Mouse (Mus musculus) heart, postnatal 25 days (tissue): Measurements from ENCODE around the gene Gtf2f1. TPM values are rescaled to one million over a fixed set of nuclear protein-coding genes. Genes with fewer than 3 reads are reported as not detected.
"Not testable (repeated sequence)": the region's sequence is repeated elsewhere in the genome, so short reads cannot be mapped to it uniquely, and the experiment has no call there.

Experiments
- DNase-seq: peaks from one replicate; pipeline ENCODE4 v3.0.0; 2022; ENCODE audit warnings: low spot score
- intact Hi-C: fragments of 180-260 bp; cut with DNase I; formaldehyde crosslinking; loops from one replicate; pipeline ENCODE4 v1.15.1; 2025
- total RNA-seq, 2 experiments: library from RNA; stranded (reverse); gene quantifications; 2 replicates each; pipeline ENCODE4 v1.2.3; 2021

Gene Gtf2f1
- 10 to 100 TPM; 20.4 to 22.7 TPM for total RNA-seq

GRCm38 (mm10) chr17:57011236-57012141, at the start of gene Gtf2f1, which contains the start of gene Gm17949:
Gene Gtf2f1 (minus strand): TSS chr17:57011288.
Gene Gm17949 (plus strand): TSS chr17:57011469.
- intact Hi-C loops, result loop anchor here (2.0 kb wide), 1 partner anchor 15 kb away; the partner anchor contains the start of gene Alkbh7
- peak; percentile 85 for DNase-seq

- peak; percentile 92 for DNase-seq
- intact Hi-C loops, result loop anchor here (2.0 to 10.0 kb wide), 2 partner anchors 106 to 274 kb away; no protein-coding TSS in a partner anchor
These were observed 49.2 kb upstream of the Gtf2f1 start for GRCm38 (mm10) chr17:57060231-57060801.

- intact Hi-C loops, result loop anchor here (2.0 to 5.0 kb wide), 2 partner anchors 67 to 229 kb away; partner anchors contain the start of genes Clpp and Rfx2
- peak; percentile 42 for DNase-seq
These were observed 48.4 kb upstream of the Gtf2f1 start, which contains the start of gene Slc25a23 for GRCm38 (mm10) chr17:57059486-57059977. Gene Slc25a23 (minus strand): TSS chr17:57059863.

GRCm38 (mm10) chr17:57058891-57059485, 47.9 kb upstream of the Gtf2f1 start, which contains the start of gene Crb3:
Gene Crb3 (plus strand): TSS chr17:57059105.
- intact Hi-C loops, result loop anchor here (2.0 to 5.0 kb wide), 2 partner anchors 67 to 228 kb away; partner anchors contain the start of genes Clpp and Rfx2
- no peak for DNase-seq

GRCm38 (mm10) chr17:57056246-57056645, 45.2 kb upstream of the Gtf2f1 start:
- intact Hi-C loops, result loop anchor here (5.0 kb wide), 1 partner anchor 64 kb away; the partner anchor contains the start of gene Clpp
- no peak for DNase-seq

- intact Hi-C loops, DNase-seq: not testable (repeated sequence)
These were observed 40.6 kb upstream of the Gtf2f1 start for GRCm38 (mm10) chr17:57051679-57052078.

GRCm38 (mm10) chr17:57048816-57049215, 37.7 kb upstream of the Gtf2f1 start:
- DNase-seq, result no peak
- intact Hi-C loops, result no loop called here

GRCm38 (mm10) chr17:57047406-57047805, 36.3 kb upstream of the Gtf2f1 start:
- no peak for DNase-seq
- intact Hi-C loops, result no loop called here

GRCm38 (mm10) chr17:57041554-57041953, 30.5 kb upstream of the Gtf2f1 start, which contains the start of gene Slc25a41:
Gene Slc25a41 (minus strand): TSS chr17:57041654.
- DNase-seq, result no peak
- intact Hi-C loops, result no loop called here

- DNase-seq, result no peak
- intact Hi-C loops, result no loop called here
These were observed 27.9 kb upstream of the Gtf2f1 start for GRCm38 (mm10) chr17:57038978-57039377.

- DNase-seq, result no peak
- intact Hi-C loops, result no loop called here
These were observed 21.8 kb upstream of the Gtf2f1 start for GRCm38 (mm10) chr17:57032854-57033253.

- DNase-seq, result peak; percentile 100
- intact Hi-C loops, result no loop called here
These were observed 20.8 kb upstream of the Gtf2f1 start for GRCm38 (mm10) chr17:57031661-57032420.

GRCm38 (mm10) chr17:57030931-57031660, 20.0 kb upstream of the Gtf2f1 start, which contains the start of gene Khsrp:
Gene Khsrp (minus strand): TSS chr17:57031522.
- intact Hi-C loops, result no loop called here
- DNase-seq, result no peak

- no peak for DNase-seq
These were observed 18.6 kb upstream of the Gtf2f1 start for GRCm38 (mm10) chr17:57029691-57030090.

GRCm38 (mm10) chr17:57027471-57027870, 16.4 kb upstream of the Gtf2f1 start:
- intact Hi-C loops, result no loop called here
- no peak for DNase-seq

More at GRCm38 (mm10) chr17:57029691-57030090, 18.6 kb upstream of the Gtf2f1 start:
- intact Hi-C loops, result no loop called here

- intact Hi-C loops, result no loop called here
- no peak for DNase-seq
These were observed 9.9 kb upstream of the Gtf2f1 start for GRCm38 (mm10) chr17:57020960-57021359.

GRCm38 (mm10) chr17:57019693-57020092, 8.6 kb upstream of the Gtf2f1 start:
- no peak for DNase-seq
- intact Hi-C loops, result no loop called here

- intact Hi-C loops, result no loop called here
- DNase-seq, result no peak
These were observed 1.2 kb upstream of the Gtf2f1 start for GRCm38 (mm10) chr17:57012245-57012795.
